ENCODE assay signal across 27 mouse cellular contexts in the genomic region with DNA sequence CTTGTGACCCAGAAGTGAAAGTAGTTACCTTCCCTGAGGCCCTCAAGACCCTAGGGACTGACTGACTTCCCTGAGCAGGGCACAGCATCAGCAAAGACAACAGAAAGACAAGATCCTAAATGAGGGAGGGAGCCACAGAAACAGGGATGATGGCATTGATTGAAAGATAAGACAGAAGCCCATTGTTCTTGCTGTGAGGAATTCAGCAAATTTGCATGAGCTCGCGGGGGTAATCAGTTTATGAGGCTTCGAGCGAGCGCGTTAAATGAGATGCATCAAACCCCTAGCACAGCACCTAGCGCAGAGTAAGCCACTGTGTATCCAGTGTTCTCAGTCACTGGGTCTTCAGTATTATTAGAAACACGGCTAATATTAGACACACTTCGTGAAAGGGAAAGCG.
"Had no signal": no experiment of that assay in that cellular context is flagged by ENCODE, and none has a peak within 500 bp of the region (broad histone marks: within the 10 kb centered on the region; RNA-seq: fewer than 3 reads in every experiment).

No protein-coding gene starts in this region.

- H3K27ac ChIP-seq: heart, adult 2 months; heart, embryonic 13.5 days; heart, embryonic 15.5 days; hindbrain, embryonic 13.5 days; hindbrain, embryonic 15.5 days; hindbrain, postnatal 0 days; kidney, embryonic 15.5 days; kidney, postnatal 0 days; limb, embryonic 13.5 days; limb, embryonic 15.5 days; liver, embryonic 12.5 days; liver, embryonic 14.5 days had no signal

- H3K4me3 ChIP-seq: heart, adult 2 months; heart, embryonic 13.5 days; heart, embryonic 15.5 days; hindbrain, embryonic 13.5 days; hindbrain, embryonic 15.5 days; kidney, embryonic 15.5 days; limb, embryonic 13.5 days; limb, embryonic 15.5 days; liver, embryonic 12.5 days had no signal

- H3K9me3 ChIP-seq: heart, embryonic 13.5 days; heart, embryonic 15.5 days; hindbrain, embryonic 13.5 days; hindbrain, embryonic 15.5 days; kidney, embryonic 15.5 days; limb, embryonic 13.5 days; limb, embryonic 15.5 days; liver, embryonic 12.5 days had no signal

- H3K4me2 ChIP-seq: heart, embryonic 11.5 days; heart, embryonic 13.5 days; heart, embryonic 15.5 days; hindbrain, embryonic 13.5 days; hindbrain, embryonic 15.5 days; kidney, embryonic 15.5 days; limb, embryonic 15.5 days; liver, embryonic 12.5 days had no signal

- H3K36me3 ChIP-seq: heart, embryonic 13.5 days; heart, embryonic 15.5 days; hindbrain, embryonic 13.5 days; hindbrain, embryonic 15.5 days; kidney, embryonic 15.5 days; limb, embryonic 13.5 days; limb, embryonic 15.5 days; liver, embryonic 12.5 days had no signal

- DNase-seq: gastrocnemius, postnatal 14 days; gastrocnemius, postnatal 36 days; heart, adult 11 months; heart, adult 2 months; heart, postnatal 14 days; heart, postnatal 36 days; kidney, adult 11 months; kidney, adult 2 months; kidney, adult 9 months; kidney, postnatal 14 days; kidney, postnatal 36 days; layer of hippocampus, adult 9-11 months; layer of hippocampus, postnatal 36 days; left cerebral cortex, postnatal 4 days had no signal

- H3K9ac ChIP-seq: heart, embryonic 13.5 days; heart, embryonic 15.5 days; hindbrain, embryonic 13.5 days; hindbrain, embryonic 15.5 days; kidney, embryonic 15.5 days; limb, embryonic 13.5 days; limb, embryonic 15.5 days; liver, embryonic 12.5 days; liver, embryonic 14.5 days had no signal

- ATAC-seq: hindbrain, postnatal 0 days; intestine, embryonic 16.5 days; liver, embryonic 12.5 days had no signal
